Mouse (Mus musculus) cerebellum, adult 11-12 months (tissue): Measurements from ENCODE around the gene Ung.

ENCODE experiments used
- DNase-seq: peaks from one replicate; pipeline ENCODE4 v3.0.0; 2022

Gene Ung

DNA sequence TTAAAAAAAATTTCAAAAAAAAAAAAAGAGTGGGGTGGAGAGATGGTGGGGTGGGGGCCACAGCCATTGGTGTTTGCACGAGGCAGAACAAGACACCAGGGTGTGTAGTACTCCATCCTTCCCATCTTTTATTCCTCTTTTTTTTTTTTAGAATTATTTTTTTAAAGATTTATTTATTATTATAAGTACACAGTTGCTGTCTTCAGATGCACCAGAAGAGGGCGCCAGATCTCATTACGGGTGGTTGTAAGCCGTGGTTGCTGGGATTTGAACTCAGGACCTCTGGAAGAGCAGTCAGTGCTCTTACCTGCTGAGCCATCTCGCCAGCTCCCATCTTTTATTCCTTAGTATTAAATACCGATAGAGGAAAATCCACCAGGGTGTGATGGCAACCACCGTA lies 43.3 kb downstream of the Ung start:
- DNase-seq, result no peak

- no peak for DNase-seq
These were observed 43.8 kb downstream of the Ung start for GRCm38 (mm10) chr5:114173877-114174581.

GRCm38 (mm10) chr5:114174639-114175038 lies 44.5 kb downstream of the Ung start:
- DNase-seq, result no peak

- peak; percentile 59 for DNase-seq
These were observed 45.5 kb downstream of the Ung start for GRCm38 (mm10) chr5:114175596-114176171.

GRCm38 (mm10) chr5:114176548-114177400 lies 46.6 kb downstream of the Ung start:
- DNase-seq, result no peak

DNA sequence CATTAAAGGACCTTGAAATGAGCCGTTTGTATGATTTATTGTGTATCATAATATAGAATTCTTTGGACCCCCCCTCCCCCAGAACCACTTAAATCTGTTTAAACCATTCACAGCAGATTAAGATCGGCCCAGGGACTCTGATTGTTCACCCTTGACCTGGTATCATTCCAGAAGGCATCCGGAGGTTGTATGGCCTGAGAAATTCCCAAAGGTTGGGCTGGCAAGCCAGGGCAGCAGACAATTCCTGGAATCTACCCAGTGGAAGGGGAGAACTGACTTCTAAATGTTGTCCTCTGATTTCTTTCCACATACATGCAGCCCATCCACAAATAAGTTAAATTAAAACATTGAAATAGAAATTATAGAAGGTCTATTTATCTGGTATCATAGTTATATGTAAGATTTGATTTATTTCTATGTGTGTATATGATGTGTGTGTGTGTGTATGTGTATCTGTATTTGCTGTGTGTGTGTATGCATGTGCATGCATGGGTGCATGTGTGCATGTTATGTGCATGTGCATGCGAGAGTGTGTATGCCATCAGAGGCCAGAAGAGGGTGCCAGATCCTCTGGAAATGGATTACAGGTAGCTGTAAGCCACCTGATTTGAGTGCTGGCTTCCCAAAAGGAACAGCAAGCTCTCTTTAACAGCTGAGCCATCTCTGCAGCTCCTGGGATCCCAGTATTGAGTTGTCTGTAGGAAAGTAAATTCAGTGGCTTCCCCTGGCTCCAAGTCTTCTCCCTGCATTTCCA lies 48.0 kb downstream of the Ung start:
- DNase-seq, result no peak

DNA sequence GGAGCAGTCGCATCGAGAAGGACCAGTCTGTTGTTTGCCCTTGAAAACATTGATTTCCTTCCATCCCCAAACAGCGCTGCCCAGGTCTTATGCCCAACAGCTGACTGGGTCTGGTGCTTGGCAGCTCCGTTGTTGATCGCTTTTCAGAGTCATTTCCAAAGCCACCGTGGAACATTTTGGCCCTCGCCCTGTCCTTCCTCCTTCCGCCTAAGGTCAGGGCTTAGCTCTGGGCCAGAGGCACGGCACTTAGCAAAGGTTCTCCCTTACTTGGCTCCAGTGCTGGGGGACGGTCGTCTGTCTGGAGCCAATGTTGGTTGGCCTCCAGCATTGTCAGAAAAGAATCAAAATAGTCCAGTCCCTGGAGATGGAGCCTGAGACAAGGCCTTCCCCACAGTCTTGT lies 49.4 kb downstream of the Ung start:
- DNase-seq, result peak; percentile 8

DNA sequence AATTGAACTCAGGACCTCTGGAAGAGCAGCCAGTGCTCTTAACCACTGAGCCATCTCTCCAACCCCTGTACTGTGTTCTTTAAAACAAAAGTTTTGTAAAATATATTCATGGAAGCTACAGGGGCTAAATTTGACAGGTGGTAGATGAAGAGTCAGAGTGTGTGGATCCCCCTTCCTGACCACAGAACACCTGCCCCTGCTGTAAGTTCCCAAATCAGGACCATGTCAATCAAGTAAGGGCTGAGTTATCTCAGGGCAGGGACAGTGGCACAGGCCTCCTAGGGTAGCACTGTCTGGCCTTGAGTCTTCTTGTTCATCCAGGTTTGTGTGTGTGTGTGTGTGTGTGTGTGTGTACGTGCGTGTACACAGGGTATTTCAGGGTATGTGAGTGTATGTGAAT lies 53.3 kb downstream of the Ung start:
- DNase-seq, result no peak

- DNase-seq, result no peak
These were observed 56.9 kb downstream of the Ung start for GRCm38 (mm10) chr5:114187108-114187507.
